ENCODE assay signal across 8 mouse cellular contexts in the genomic region with DNA sequence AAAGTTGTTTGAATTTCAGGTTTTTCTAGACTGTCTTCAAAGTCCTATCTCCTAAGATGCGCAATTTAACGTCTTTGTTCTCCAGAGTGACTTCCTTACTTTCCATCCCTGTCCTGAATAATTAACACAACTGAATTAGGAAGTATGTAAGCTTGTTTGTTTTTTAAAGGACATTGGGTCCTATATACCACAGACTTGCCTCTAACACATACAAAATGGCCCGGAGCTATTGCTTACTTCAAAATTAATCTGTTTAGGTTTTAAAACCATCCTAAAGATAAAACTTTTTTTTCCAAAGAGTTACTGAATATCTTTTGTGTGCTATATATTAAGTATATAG. TPM values are rescaled to one million over a fixed set of nuclear protein-coding genes. Genes with fewer than 3 reads are reported as not detected.
A peak's percentile ranks its signal among the peaks of the same experiment; 100 is the strongest.
DNase-seq lines count a peak whose midpoint lies in the region; ATAC-seq and TF ChIP-seq lines count a peak whose summit lies in the region.

No protein-coding gene starts in this region.

- TF ChIP-seq CTCF in ES-Bruce4 (IDR thresholded peaks at IDR 0.05; ENCODE audit: low read depth, low read length): no peak
- TF ChIP-seq CTCF in forebrain, postnatal 0 days (IDR thresholded peaks at IDR 0.05; ENCODE audit: low read depth): no peak

- peak overlapping the region; percentile 94 for H3K4me3 ChIP-seq in heart, embryonic 12.5 days
- H3K4me3 ChIP-seq in ES-Bruce4 (ENCODE audit: low read depth, low read length) (peak overlapping the region; percentile 100; the same call in 1 of the 2 replicates), macrophage (ENCODE audit: inconsistent target) (peak overlapping the region; percentile 98)
- peak overlapping the region; percentile 63 for H3K4me3 ChIP-seq in forebrain, postnatal 0 days (ENCODE audit: low read depth, low read length)

- H3K4me2 ChIP-seq in heart, embryonic 12.5 days: peak overlapping the region; percentile 74
- H3K4me2 ChIP-seq in forebrain, postnatal 0 days (ENCODE audit: low read depth): peak overlapping the region; percentile 43

- WGBS in heart, embryonic 12.5 days: 18% methylated on average over 3 of the region's 3 CpGs
- 21% methylated on average over 3 of the region's 3 CpGs for WGBS in forebrain, postnatal 0 days
- WGBS in macrophage (ENCODE audit: missing documents): 18% methylated on average over 3 of the region's 3 CpGs

- H3K36me3 ChIP-seq in heart, embryonic 12.5 days: peaks cover under 1% of the 10 kb centered on the region
- H3K36me3 ChIP-seq in ES-Bruce4 (ENCODE audit: control insufficient read depth, insufficient read depth, low read length, poor library complexity, severe bottlenecking) (no peaks in the 10 kb centered on the region), macrophage (ENCODE audit: inconsistent target) (peaks cover under 1% of the 10 kb centered on the region; the same call in 1 of the 2 replicates)
- peaks cover under 1% of the 10 kb centered on the region; the same call in 1 of the 2 replicates for H3K36me3 ChIP-seq in forebrain, postnatal 0 days (ENCODE audit: insufficient read depth)

- H3K79me2 ChIP-seq in macrophage (ENCODE audit: inconsistent target): peaks cover 40% of the 10 kb centered on the region

- TF ChIP-seq EP300 in ES-Bruce4 (IDR thresholded peaks at IDR 0.05; ENCODE audit: insufficient read depth, low read depth, low read length): no peak

- ATAC-seq in heart, embryonic 12.5 days (ENCODE audit: insufficient number of reproducible peaks, low FRiP score): no peak
- ATAC-seq in forebrain, postnatal 0 days: peak; percentile 11

- DNase-seq in heart, adult 18-20 months: no peak
- no peak for DNase-seq in forebrain, postnatal 0 days
- no peak for DNase-seq in embryo, embryonic 10 days (ENCODE audit: low spot score)
- no peak for DNase-seq in right cerebral cortex, postnatal 10 days (ENCODE audit: low spot score in 2 of 2)
- DNase-seq in spleen, adult 12 weeks (ENCODE audit: low spot score): no peak

- H3K27ac ChIP-seq in heart, embryonic 12.5 days (ENCODE audit: poor library complexity, severe bottlenecking): peak overlapping the region; percentile 87
- H3K27ac ChIP-seq in ES-Bruce4 (ENCODE audit: insufficient read depth, low read length) (peak overlapping the region; percentile 94), macrophage (peak overlapping the region; percentile 96)
- H3K27ac ChIP-seq in forebrain, postnatal 0 days (ENCODE audit: low read depth, low read length): peak overlapping the region; percentile 94

- TF ChIP-seq POLR2A in ES-Bruce4 (IDR thresholded peaks at IDR 0.05; ENCODE audit: insufficient read depth, low read length): no peak

- H3K9me3 ChIP-seq in heart, embryonic 12.5 days (replicated peaks): no peaks in the 10 kb centered on the region
- H3K9me3 ChIP-seq in ES-Bruce4 (replicated peaks; ENCODE audit: control insufficient read depth, insufficient read depth, low read length, poor library complexity, severe bottlenecking): no peaks in the 10 kb centered on the region
- no peaks in the 10 kb centered on the region for H3K9me3 ChIP-seq in forebrain, postnatal 0 days (ENCODE audit: low read length)

- peak overlapping the region; percentile 86 for H3K9ac ChIP-seq in heart, embryonic 12.5 days
- peak overlapping the region; percentile 95 for H3K9ac ChIP-seq in ES-Bruce4 (ENCODE audit: low read depth, poor library complexity, severe bottlenecking)
- peak overlapping the region; percentile 87 for H3K9ac ChIP-seq in forebrain, postnatal 0 days

- H3K27me3 ChIP-seq in heart, embryonic 12.5 days (replicated peaks): peaks cover 16% of the 10 kb centered on the region
- no peaks in the 10 kb centered on the region for H3K27me3 ChIP-seq in ES-Bruce4 (ENCODE audit: control insufficient read depth, insufficient read depth, low read length, poor library complexity, severe bottlenecking)
- peaks cover 6% of the 10 kb centered on the region; the same call in 1 of the 2 replicates for H3K27me3 ChIP-seq in forebrain, postnatal 0 days (ENCODE audit: insufficient read depth, low read length)

- peaks cover 8% of the 10 kb centered on the region for H3K4me1 ChIP-seq in heart, embryonic 12.5 days (replicated peaks)
- H3K4me1 ChIP-seq in ES-Bruce4 (ENCODE audit: control insufficient read depth, insufficient read depth, low read length): peaks cover 9% of the 10 kb centered on the region
- H3K4me1 ChIP-seq in forebrain, postnatal 0 days (ENCODE audit: insufficient read depth): peaks cover 8% of the 10 kb centered on the region

RNA-seq across cellular contexts. Expression of gene Ufc1, which starts 0.2 kb away (rescaled TPM):
- polyA plus RNA-seq in heart, embryonic 12.5 days (2016; fragmentation: Nextera tagmentation; extraction: Ambion mirVana): 84.1 and 86.2 TPM in 2 replicates
- 10 to 100 TPM; 90.4 to 91.6 TPM for total RNA-seq in heart, adult 18-20 months (2021)
- polyA plus RNA-seq in ES-Bruce4 (2011; ENCODE audit: insufficient read depth, insufficient read length, low read depth, missing spikeins) (59.8 and 66.0 TPM in 2 replicates), macrophage (2018) (67.0 to 116 TPM (median 112 TPM) in 3 replicates)
- total RNA-seq in forebrain, postnatal 0 days (2014; rRNA removed): 96.6 and 123 TPM in 2 replicates
- polyA plus RNA-seq in forebrain, postnatal 0 days (2015; fragmentation: Nextera tagmentation; extraction: Ambion mirVana): 133 and 150 TPM in 2 replicates
- 10 to 100 TPM in 20 of 26 experiments, 1 to 10 TPM in 6; 7.5 to 39.2 (median 18.0) TPM for total RNA-seq in macrophage (2018; cell fraction: chromatin; rRNA removed)
- 100 to 1,000 TPM in 23 of 26 experiments, 10 to 100 TPM in 3; 95.8 to 148 (median 116) TPM for total RNA-seq in macrophage (2018; cell fraction: cytosol; rRNA removed)
- 10 to 100 TPM; 16.2 to 52.3 (median 29.4) TPM for total RNA-seq in macrophage (2018; cell fraction: nucleus; rRNA removed)

RNA-seq across cellular contexts. Expression of gene Usp21, which starts 7.2 kb away (rescaled TPM):
- 55.1 and 55.7 TPM in 2 replicates for polyA plus RNA-seq in heart, embryonic 12.5 days (2016; fragmentation: Nextera tagmentation; extraction: Ambion mirVana)
- 10 to 100 TPM; 17.7 to 20.9 TPM for total RNA-seq in heart, adult 18-20 months (2021)
- polyA plus RNA-seq in ES-Bruce4 (2011; ENCODE audit: insufficient read depth, insufficient read length, low read depth, missing spikeins) (48.4 and 51.2 TPM in 2 replicates), macrophage (2018) (17.1 to 34.6 TPM (median 21.1 TPM) in 3 replicates)
- 56.8 and 66.5 TPM in 2 replicates for total RNA-seq in forebrain, postnatal 0 days (2014; rRNA removed)
- polyA plus RNA-seq in forebrain, postnatal 0 days (2015; fragmentation: Nextera tagmentation; extraction: Ambion mirVana): 66.4 and 80.4 TPM in 2 replicates
- 100 to 1,000 TPM in 11 of 26 experiments, 10 to 100 TPM in 15; 16.1 to 152 (median 79.6) TPM for total RNA-seq in macrophage (2018; cell fraction: chromatin; rRNA removed)
- 10 to 100 TPM in 25 of 26 experiments, 1 to 10 TPM in 1; 9.9 to 31.8 (median 21.5) TPM for total RNA-seq in macrophage (2018; cell fraction: cytosol; rRNA removed)
- 100 to 1,000 TPM in 2 of 26 experiments, 10 to 100 TPM in 24; 15.2 to 101 (median 51.3) TPM for total RNA-seq in macrophage (2018; cell fraction: nucleus; rRNA removed)

RNA-seq across cellular contexts. Expression of gene Ppox, which starts 14.0 kb away (rescaled TPM):
- 51.7 and 55.4 TPM in 2 replicates for polyA plus RNA-seq in heart, embryonic 12.5 days (2016; fragmentation: Nextera tagmentation; extraction: Ambion mirVana)
- 10 to 100 TPM; 13.1 to 13.6 TPM for total RNA-seq in heart, adult 18-20 months (2021)
- polyA plus RNA-seq in ES-Bruce4 (2011; ENCODE audit: insufficient read depth, insufficient read length, low read depth, missing spikeins) (23.8 and 25.2 TPM in 2 replicates), macrophage (2018) (8.6 to 27.3 TPM (median 12.1 TPM) in 3 replicates)
- 26.6 and 30.6 TPM in 2 replicates for total RNA-seq in forebrain, postnatal 0 days (2014; rRNA removed)
- 21.1 and 23.3 TPM in 2 replicates for polyA plus RNA-seq in forebrain, postnatal 0 days (2015; fragmentation: Nextera tagmentation; extraction: Ambion mirVana)
- 100 to 1,000 TPM in 17 of 26 experiments, 10 to 100 TPM in 9; 57.3 to 161 (median 104) TPM for total RNA-seq in macrophage (2018; cell fraction: chromatin; rRNA removed)
- 10 to 100 TPM in 12 of 26 experiments, 1 to 10 TPM in 14; 6.6 to 17.2 (median 9.9) TPM for total RNA-seq in macrophage (2018; cell fraction: cytosol; rRNA removed)
- 100 to 1,000 TPM in 8 of 26 experiments, 10 to 100 TPM in 18; 37.4 to 153 (median 74.8) TPM for total RNA-seq in macrophage (2018; cell fraction: nucleus; rRNA removed)

RNA-seq across cellular contexts. Expression of gene B4galt3, which starts 24.9 kb away (rescaled TPM):
- 49.5 and 56.1 TPM in 2 replicates for polyA plus RNA-seq in heart, embryonic 12.5 days (2016; fragmentation: Nextera tagmentation; extraction: Ambion mirVana)
- total RNA-seq in heart, adult 18-20 months (2021): 10 to 100 TPM; 18.7 to 19.6 TPM
- polyA plus RNA-seq in ES-Bruce4 (2011; ENCODE audit: insufficient read depth, insufficient read length, low read depth, missing spikeins) (59.7 and 64.8 TPM in 2 replicates), macrophage (2018) (10.2 to 16.8 TPM (median 14.2 TPM) in 3 replicates)
- total RNA-seq in forebrain, postnatal 0 days (2014; rRNA removed): 75.1 and 99.3 TPM in 2 replicates
- polyA plus RNA-seq in forebrain, postnatal 0 days (2015; fragmentation: Nextera tagmentation; extraction: Ambion mirVana): 104 and 115 TPM in 2 replicates
- 100 to 1,000 TPM in 1 of 26 experiments, 10 to 100 TPM in 22, 1 to 10 TPM in 3; 4.6 to 147 (median 33.7) TPM for total RNA-seq in macrophage (2018; cell fraction: chromatin; rRNA removed)
- 10 to 100 TPM in 24 of 26 experiments, 1 to 10 TPM in 2; 7.9 to 17.8 (median 13.5) TPM for total RNA-seq in macrophage (2018; cell fraction: cytosol; rRNA removed)
- total RNA-seq in macrophage (2018; cell fraction: nucleus; rRNA removed): 100 to 1,000 TPM in 2 of 26 experiments, 10 to 100 TPM in 24; 15.1 to 160 (median 31.6) TPM

RNA-seq across cellular contexts. Expression of gene Dedd, which starts 33.9 kb away (rescaled TPM):
- polyA plus RNA-seq in heart, embryonic 12.5 days (2016; fragmentation: Nextera tagmentation; extraction: Ambion mirVana): 38.6 and 43.3 TPM in 2 replicates
- total RNA-seq in heart, adult 18-20 months (2021): 10 to 100 TPM; 21.8 to 23.5 TPM
- polyA plus RNA-seq in ES-Bruce4 (2011; ENCODE audit: insufficient read depth, insufficient read length, low read depth, missing spikeins) (45.2 and 49.8 TPM in 2 replicates), macrophage (2018) (21.4 to 35.4 TPM (median 21.9 TPM) in 3 replicates)
- 22.5 and 31.1 TPM in 2 replicates for total RNA-seq in forebrain, postnatal 0 days (2014; rRNA removed)
- polyA plus RNA-seq in forebrain, postnatal 0 days (2015; fragmentation: Nextera tagmentation; extraction: Ambion mirVana): 42.2 and 44.6 TPM in 2 replicates
- total RNA-seq in macrophage (2018; cell fraction: chromatin; rRNA removed): 100 to 1,000 TPM in 9 of 26 experiments, 10 to 100 TPM in 17; 24.7 to 208 (median 90.4) TPM
- 10 to 100 TPM; 18.9 to 48.1 (median 36.8) TPM for total RNA-seq in macrophage (2018; cell fraction: cytosol; rRNA removed)
- total RNA-seq in macrophage (2018; cell fraction: nucleus; rRNA removed): 100 to 1,000 TPM in 2 of 26 experiments, 10 to 100 TPM in 24; 20.5 to 161 (median 53.8) TPM
